Mouse (Mus musculus) layer of hippocampus, adult 9-10 months (tissue): ENCODE data around the gene Mfsd12.
A peak's percentile ranks its signal among the peaks of the same experiment; 100 is the strongest.

Experiments
- DNase-seq: peaks from one replicate; pipeline ENCODE4 v3.0.0; 2022; ENCODE audit warnings: low spot score

Gene Mfsd12

DNA sequence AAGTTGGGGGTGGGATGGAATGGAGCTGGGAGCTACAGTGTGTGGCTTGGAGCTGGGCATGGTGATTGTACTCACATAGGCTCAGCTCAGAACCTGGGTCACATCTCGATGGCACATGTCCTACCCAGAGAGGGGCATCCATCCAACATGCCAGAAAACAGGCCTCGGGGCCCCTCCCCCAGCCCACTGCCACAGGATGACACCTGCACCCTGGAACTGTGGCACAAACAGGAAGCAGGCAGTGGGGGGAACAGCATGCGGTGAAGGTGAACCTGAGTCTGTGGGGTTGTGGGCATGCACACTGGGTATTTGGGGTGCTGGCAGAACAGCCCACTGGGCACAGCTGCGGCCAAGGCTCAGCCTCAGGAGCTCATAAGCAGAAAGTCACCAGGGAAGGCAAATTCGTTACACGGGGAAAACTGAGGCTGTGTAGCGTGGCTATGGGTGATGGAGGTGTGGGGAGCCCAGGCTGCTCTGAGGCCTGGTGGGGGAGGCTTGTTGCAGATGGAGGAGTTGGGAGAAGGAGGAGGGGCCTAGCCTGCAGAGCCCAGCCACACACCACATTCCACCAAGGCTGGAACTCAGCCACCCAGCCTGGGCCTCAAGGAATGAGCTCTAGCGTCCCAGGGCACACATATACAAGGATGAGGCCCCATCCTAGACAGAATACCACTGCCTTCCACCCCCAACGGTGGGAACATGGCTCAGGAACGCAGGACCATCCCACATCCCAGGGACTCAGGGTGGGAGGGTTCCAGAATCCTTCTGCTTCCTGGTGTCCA is 27.9 kb upstream of the Mfsd12 start:
- DNase-seq: no peak

DNA sequence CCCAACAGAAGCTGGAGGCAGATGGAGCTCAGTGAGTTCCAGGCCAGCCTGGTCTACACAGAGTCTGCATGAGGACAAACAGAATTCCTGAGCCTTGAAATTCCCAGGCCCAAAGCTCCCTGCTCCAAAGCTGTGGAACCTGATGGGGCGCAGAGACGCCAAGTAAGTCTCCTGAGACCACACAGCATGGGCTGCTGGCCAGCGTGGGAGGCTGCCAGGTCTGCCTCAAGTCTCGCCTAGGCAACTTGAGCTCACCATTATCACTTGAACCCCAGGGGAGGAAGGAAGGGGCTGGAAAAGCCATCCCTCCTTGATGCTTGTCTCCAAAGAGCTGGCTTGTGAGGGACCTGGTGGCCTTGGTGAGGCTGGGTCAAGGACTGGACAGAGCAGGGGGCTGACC is 27.3 kb upstream of the Mfsd12 start:
- no peak for DNase-seq

DNA sequence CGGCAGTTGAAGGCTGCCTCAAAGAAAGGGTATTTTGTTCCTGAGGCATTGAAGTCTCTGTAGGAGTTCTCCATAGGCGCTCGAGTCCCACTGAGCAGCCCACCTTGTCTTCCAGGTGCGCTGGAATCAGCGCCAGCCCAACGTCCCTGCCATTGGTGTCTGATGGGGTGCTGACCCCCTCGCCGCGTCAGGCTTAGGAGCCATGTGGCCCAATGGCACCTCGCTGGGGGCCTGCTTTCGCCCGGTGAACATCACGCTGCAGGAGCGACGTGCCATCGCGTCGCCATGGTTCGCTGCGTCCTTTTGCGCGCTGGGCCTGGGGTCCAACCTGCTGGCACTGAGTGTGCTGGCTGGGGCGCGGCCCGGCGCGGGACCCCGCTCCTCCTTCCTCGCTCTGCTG is 25.0 kb upstream of the Mfsd12 start:
- no peak for DNase-seq

- no peak for DNase-seq
Measured at GRCm38 (mm10) chr10:81334324-81334723, 23.0 kb upstream of the Mfsd12 start.

- DNase-seq: no peak
Measured at GRCm38 (mm10) chr10:81335393-81336340, 21.6 kb upstream of the Mfsd12 start.

GRCm38 (mm10) chr10:81336558-81336957 is 20.7 kb upstream of the Mfsd12 start:
- DNase-seq: no peak

- DNase-seq: no peak
Measured at GRCm38 (mm10) chr10:81340551-81341332, 16.5 kb upstream of the Mfsd12 start.

DNA sequence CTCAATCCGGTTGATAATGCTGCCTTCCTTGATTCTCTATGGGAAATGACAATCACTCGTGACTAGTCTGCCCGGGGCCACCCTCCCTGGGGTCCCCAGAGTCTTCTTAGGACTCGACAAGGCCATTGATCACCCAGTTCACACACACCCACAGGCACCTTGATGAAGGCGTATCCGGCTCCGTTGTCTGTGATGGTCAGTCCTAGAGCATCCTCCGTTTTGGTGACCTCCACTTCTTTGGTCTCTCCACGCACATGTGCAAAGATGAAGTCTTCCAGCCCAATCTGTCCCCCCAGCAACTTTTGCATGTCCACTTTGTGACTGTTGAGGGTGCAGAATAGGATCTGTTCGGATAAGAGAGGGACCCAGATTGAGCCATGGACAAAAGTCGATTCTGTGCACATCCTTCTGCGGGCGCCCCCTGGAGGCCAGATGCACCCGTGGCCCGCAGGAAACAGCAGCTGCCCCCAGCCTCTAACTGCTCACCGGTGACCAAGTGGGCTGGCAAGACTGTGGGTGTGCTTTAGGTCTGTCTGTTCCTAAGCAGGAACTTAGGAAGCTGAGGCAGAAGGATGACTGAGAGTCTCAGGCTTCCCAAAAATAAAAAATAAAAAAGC is 15.8 kb upstream of the Mfsd12 start:
- DNase-seq: no peak

- DNase-seq: no peak
Measured at GRCm38 (mm10) chr10:81342686-81343505, 14.4 kb upstream of the Mfsd12 start, which contains the start of gene Gipc3. Gene Gipc3, minus strand, starts transcription at chr10:81343266.

DNA sequence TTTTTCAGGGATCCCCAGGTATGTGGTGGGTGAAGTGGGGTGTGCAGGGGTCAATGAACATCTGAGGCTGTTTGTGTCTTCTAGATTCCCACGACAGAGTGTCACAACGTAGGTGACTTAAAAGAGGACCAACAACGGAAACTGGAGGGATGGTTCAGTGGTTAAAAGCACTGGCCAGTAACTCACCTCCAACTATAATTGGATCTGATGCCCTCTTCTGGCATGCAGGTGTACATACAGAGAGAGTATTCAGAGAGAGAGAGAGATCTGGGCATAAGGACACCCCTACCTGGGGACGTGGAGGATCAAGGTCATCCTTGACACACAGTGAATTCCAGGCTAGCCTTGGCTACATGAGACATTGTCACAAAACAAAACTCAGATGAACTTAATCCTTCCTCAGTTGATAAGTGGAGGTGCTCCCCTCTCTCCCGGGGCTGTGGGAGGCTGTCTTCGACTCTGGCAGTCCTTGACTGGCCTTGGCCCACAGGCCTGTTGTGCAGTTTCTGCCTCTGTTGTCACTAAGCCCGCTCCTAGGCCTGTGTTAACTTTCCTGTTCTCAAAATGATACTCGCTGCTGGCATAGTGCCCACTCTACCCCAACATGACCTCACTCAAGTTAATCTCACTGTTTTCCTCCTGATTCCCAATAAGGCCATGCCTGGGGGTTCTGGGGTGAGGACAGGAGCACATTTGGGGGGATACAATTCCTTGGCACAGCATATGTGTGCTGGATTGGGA is 12.7 kb upstream of the Mfsd12 start:
- DNase-seq: no peak

GRCm38 (mm10) chr10:81345162-81345534 is 12.1 kb upstream of the Mfsd12 start:
- DNase-seq: no peak

- DNase-seq: no peak
Measured at GRCm38 (mm10) chr10:81346453-81347067, 10.7 kb upstream of the Mfsd12 start.

GRCm38 (mm10) chr10:81349146-81349545 is 8.1 kb upstream of the Mfsd12 start:
- DNase-seq: no peak

DNA sequence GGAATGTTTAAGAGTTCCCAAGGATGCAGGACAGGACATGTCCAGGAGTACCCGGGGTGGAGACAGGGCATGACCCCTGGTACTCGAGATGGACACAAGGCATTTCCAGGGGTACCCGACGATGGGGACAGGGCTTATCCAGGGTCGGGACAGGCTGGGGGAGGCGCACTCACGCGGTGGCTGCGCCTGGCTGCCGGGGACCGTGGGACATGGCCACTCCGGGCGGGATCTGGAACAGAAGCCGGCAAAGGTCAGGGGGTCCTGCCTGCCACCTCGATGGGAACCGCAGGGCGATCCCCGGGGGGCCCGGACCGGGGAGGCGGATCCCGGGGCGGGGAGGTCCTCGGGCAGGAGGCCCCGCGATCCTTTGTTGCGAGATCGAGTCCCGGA is 7.3 kb upstream of the Mfsd12 start:
- DNase-seq: no peak

- peak; percentile 98 for DNase-seq
Measured at GRCm38 (mm10) chr10:81350351-81351063, 6.8 kb upstream of the Mfsd12 start, which contains the start of gene Hmg20b. Gene Hmg20b, minus strand, starts transcription at chr10:81350480.

DNA sequence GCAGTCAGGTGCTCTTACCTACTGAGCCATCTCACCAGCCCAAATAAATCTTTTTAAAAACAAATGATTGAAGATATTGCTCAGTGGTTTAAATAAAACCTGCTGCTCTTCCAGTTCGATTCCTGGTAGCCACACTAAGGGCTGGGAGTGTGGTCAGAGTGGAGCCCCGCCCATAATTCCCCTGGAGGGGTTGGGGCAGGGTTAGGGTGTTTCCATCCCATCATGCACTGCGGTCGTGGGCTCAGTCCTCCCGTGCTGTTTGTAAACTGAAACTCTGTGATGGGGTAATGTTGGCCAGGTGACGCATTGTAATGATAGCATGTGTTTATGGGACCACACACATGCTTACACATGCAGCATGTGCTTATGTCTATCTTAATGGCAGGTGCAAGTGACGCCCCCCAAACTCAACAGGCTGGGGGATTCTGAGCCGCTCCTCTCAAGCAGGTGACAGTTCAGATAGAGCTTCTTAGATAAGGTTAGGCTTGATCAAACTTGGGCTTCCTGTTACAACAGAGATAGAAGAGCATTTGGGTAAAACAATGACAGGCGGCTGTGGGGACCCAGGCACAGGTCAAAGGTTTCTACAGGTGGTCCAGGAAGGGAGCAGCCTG is 5.5 kb upstream of the Mfsd12 start:
- DNase-seq: no peak

DNA sequence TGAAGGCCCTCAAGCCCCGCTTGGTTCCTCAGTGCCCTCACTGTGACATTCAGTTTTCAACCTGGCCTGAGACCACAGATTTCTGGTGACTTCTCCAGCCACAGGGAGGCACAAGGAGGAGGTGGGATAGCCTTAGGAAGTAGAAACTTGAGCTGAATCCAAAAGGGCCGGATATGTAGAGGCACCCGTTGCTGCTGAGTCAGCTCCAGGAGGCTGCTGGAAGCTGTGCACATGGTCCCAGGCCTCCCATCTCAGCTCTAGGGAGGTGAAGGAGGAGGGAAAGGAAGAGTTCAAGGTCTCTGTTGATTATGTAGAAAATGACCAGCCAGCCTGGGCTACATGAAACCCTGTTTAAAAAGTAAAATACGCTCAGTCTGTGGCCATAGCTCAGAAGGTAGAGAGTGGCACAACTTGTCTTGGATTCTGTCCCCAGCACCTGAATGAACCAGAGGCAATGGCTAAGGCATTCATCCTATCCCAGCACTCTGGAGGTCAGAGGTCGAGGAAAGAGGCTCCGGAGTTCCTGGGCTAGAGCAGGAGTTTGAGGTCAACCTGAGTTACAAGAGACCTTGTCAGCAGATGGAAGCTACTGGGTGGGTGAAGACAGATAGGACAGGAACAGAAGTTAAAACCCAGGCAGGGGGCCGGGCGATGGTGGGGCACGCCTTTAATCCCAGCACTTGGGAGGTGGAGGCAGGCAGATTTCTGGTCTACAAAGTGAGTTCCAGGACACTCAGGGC is 2.4 kb upstream of the Mfsd12 start:
- DNase-seq: no peak

DNA sequence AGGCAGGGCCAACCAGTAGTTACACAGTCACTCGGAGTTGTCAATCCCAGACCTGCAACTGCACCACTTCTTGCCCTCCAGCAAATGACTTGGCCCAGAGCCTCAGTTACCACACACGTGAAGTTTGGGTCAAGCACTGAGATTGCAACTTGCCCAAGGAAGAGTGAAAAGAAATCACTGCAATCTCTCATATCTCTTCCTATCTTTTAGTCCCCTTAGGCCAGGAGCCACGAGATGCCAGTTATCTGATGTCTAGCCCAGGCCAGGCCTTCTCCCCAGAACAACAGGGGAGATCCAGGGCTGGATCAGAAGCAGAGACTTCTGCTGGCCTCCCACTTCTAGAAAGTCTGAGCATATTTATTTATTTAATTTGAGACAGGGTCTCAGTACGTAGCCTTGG is 1.8 kb upstream of the Mfsd12 start:
- no peak for DNase-seq
